Mouse (Mus musculus) limb, embryonic 14.5 days (tissue): ENCODE data around the gene 1700001O22Rik. TPM values are rescaled to one million over a fixed set of nuclear protein-coding genes. Genes with fewer than 3 reads are reported as not detected.

Experiments
- ATAC-seq: fragments of 200-750 bp; cut with Nextera tagmentation; 2 replicates; pipeline ENCODE4 v1.8.0; 2017; ENCODE audit warnings: low read depth, moderate number of reproducible peaks, moderate TSS enrichment; ENCODE audit not compliant: low FRiP score
- DNase-seq: peaks from one replicate; pipeline ENCODE4 v3.0.0-alpha.2; 2015; ENCODE audit warnings: low spot score
- H3K27ac ChIP-seq: fragments of 300-500 bp; sonication (generic); replicated peaks from 2 replicates; pipeline ENCODE4 v1.5.1; 2014; ENCODE audit warnings: low read depth, mild to moderate bottlenecking, low read length, moderate library complexity, mixed read lengths
- H3K27me3 ChIP-seq: fragments of 300-500 bp; sonication (generic); 2 replicates; pipeline ENCODE4 v1.6.1; 2014; ENCODE audit warnings: low read length, mixed read lengths; ENCODE audit not compliant: control insufficient read depth, insufficient read depth
- H3K36me3 ChIP-seq: fragments of 300-500 bp; sonication (generic); 2 replicates; pipeline ENCODE4 v1.6.1; 2014; ENCODE audit warnings: mild to moderate bottlenecking, low read length, moderate library complexity, mixed read lengths; ENCODE audit not compliant: control insufficient read depth, insufficient read depth
- H3K4me1 ChIP-seq: fragments of 300-500 bp; sonication (generic); 2 replicates; pipeline ENCODE4 v1.6.1; 2014; ENCODE audit warnings: antibody characterized with exemption, low read length, mixed read lengths; ENCODE audit not compliant: control insufficient read depth, insufficient read depth
- H3K4me2 ChIP-seq: fragments of 300-500 bp; sonication (generic); replicated peaks from 2 replicates; pipeline ENCODE4 v1.6.1; 2014; ENCODE audit warnings: low read depth, mild to moderate bottlenecking, low read length, moderate library complexity; ENCODE audit not compliant: severe bottlenecking
- H3K4me3 ChIP-seq: fragments of 300-500 bp; sonication (generic); replicated peaks from 2 replicates; pipeline ENCODE4 v1.5.1; 2014; ENCODE audit warnings: low read length
- H3K9ac ChIP-seq: fragments of 300-500 bp; sonication (generic); 2 replicates; pipeline ENCODE4 v1.6.1; 2014; ENCODE audit warnings: mild to moderate bottlenecking, low read depth, low read length, moderate library complexity; ENCODE audit not compliant: severe bottlenecking
- H3K9me3 ChIP-seq: fragments of 300-500 bp; sonication (generic); 2 replicates; pipeline ENCODE4 v1.6.1; 2016; ENCODE audit warnings: low read length; ENCODE audit not compliant: control insufficient read depth
- POLR2A ChIP-seq: fragments of 200-500 bp; IDR thresholded peaks from 2 replicates; pipeline ENCODE4 v1.8.0; 2012; ENCODE audit warnings: inconsistent platforms, mild to moderate bottlenecking, moderate library complexity, borderline replicate concordance; ENCODE audit not compliant: insufficient read depth, insufficient read length; ENCODE audit errors: extremely low read depth
- WGBS: fragments of 180-500 bp; shearing (Covaris S2); extraction: QIAGEN DNeasy Blood & Tissue Kit; methylation state at CpG from one replicate; pipeline ENCODE4 v1.1.7; 2014; 5-methylcytosine and 5-hydroxymethylcytosine counted together
- polyA plus RNA-seq, 2 experiments: library from polyadenylated mRNA; depleted of rRNA in 1 of 2; stranded (reverse) in 1 of 2; unstranded in 1 of 2; fragments of >200 nt; fragmentation: Nextera tagmentation in 1 of 2; extraction: Ambion mirVana in 1 of 2; gene quantifications; 2 replicates each; pipeline versions ENCODE4 v1.2.1 to v1.2.3; 2012 to 2014

1700001O22Rik gene
- polyA plus RNA-seq, 2 experiments, result 3.4 TPM

- no peak for TF ChIP-seq POLR2A
- Histone ChIP-seq H3K9ac (no peak overlapping the region), H3K36me3 (no peaks in the 10 kb centered on the region), H3K4me1 (peaks cover 22% of the 10 kb centered on the region), H3K9me3 (no peaks in the 10 kb centered on the region), H3K4me3 (no peak overlapping the region), H3K27me3 (no peaks in the 10 kb centered on the region), H3K27ac (no peak overlapping the region), H3K4me2 (no peak overlapping the region)
- ATAC-seq (no peak), DNase-seq (no peak)
- WGBS, result 38% methylated on average over 6 of the region's 6 CpGs
Measured at GRCm38 (mm10) chr2:30760706-30761105, 42.8 kb downstream of the 1700001O22Rik start.

- Histone ChIP-seq H3K4me1 (peaks cover 22% of the 10 kb centered on the region), H3K4me3 (no peak overlapping the region), H3K4me2 (no peak overlapping the region), H3K9me3 (no peaks in the 10 kb centered on the region), H3K36me3 (no peaks in the 10 kb centered on the region), H3K27ac (no peak overlapping the region), H3K9ac (no peak overlapping the region), H3K27me3 (no peaks in the 10 kb centered on the region)
- no peak for TF ChIP-seq POLR2A
- ATAC-seq (no peak), DNase-seq (no peak)
- WGBS, result 61% methylated on average over 10 of the region's 10 CpGs
Measured at GRCm38 (mm10) chr2:30759858-30760547, 43.5 kb downstream of the 1700001O22Rik start.

- no peak for ATAC-seq
Measured at GRCm38 (mm10) chr2:30759442-30759841, 44.0 kb downstream of the 1700001O22Rik start.

GRCm38 (mm10) chr2:30759088-30759374, 44.4 kb downstream of the 1700001O22Rik start:
- 51% methylated on average over 4 of the region's 4 CpGs for WGBS
- no peak overlapping the region for H3K4me3 ChIP-seq

More at GRCm38 (mm10) chr2:30759442-30759841, 44.0 kb downstream of the 1700001O22Rik start:
- peaks cover 22% of the 10 kb centered on the region for H3K4me1 ChIP-seq
- no peaks in the 10 kb centered on the region for H3K27me3 ChIP-seq
- H3K36me3 ChIP-seq, result no peaks in the 10 kb centered on the region
- no peak overlapping the region for H3K9ac ChIP-seq
- no peak for DNase-seq
- 84% methylated on average over 4 of the region's 4 CpGs for WGBS
- H3K9me3 ChIP-seq, result no peaks in the 10 kb centered on the region
- H3K4me2 ChIP-seq, result no peak overlapping the region
- TF ChIP-seq POLR2A, result no peak
- peak overlapping the region; percentile 84 for H3K27ac ChIP-seq
- no peak overlapping the region for H3K4me3 ChIP-seq

GRCm38 (mm10) chr2:30758341-30759087, 44.9 kb downstream of the 1700001O22Rik start:
- 4% methylated on average over 17 of the region's 17 CpGs for WGBS
- Histone ChIP-seq H3K36me3 (no peaks in the 10 kb centered on the region), H3K27ac (peak overlapping the region; percentile 84), H3K4me1 (peaks cover 22% of the 10 kb centered on the region), H3K4me3 (no peak overlapping the region; the same call in 1 of the 2 replicates), H3K9ac (no peak overlapping the region), H3K9me3 (no peaks in the 10 kb centered on the region), H3K4me2 (peak overlapping the region; percentile 38), H3K27me3 (no peaks in the 10 kb centered on the region)
- ATAC-seq, result peak; percentile 92
- no peak for TF ChIP-seq POLR2A
- DNase-seq, result peak; percentile 92

More at GRCm38 (mm10) chr2:30759088-30759374, 44.4 kb downstream of the 1700001O22Rik start:
- TF ChIP-seq POLR2A, result no peak
- peak overlapping the region; percentile 84 for H3K27ac ChIP-seq
- no peaks in the 10 kb centered on the region for H3K36me3 ChIP-seq
- no peaks in the 10 kb centered on the region for H3K27me3 ChIP-seq
- no peak for ATAC-seq
- no peak for DNase-seq
- H3K9ac ChIP-seq, result no peak overlapping the region
- no peaks in the 10 kb centered on the region for H3K9me3 ChIP-seq
- peaks cover 22% of the 10 kb centered on the region for H3K4me1 ChIP-seq
- peak overlapping the region; percentile 38; the same call in 1 of the 2 replicates for H3K4me2 ChIP-seq
